Mouse (Mus musculus) kidney, postnatal 0 days (tissue): ENCODE data around the gene Pcnx. TPM values are rescaled to one million over a fixed set of nuclear protein-coding genes. Genes with fewer than 3 reads are reported as not detected.

Source experiments
- ATAC-seq: fragments of 200-750 bp; cut with Nextera tagmentation; replicated peaks from 2 replicates; pipeline ENCODE4 v1.8.0; 2017; ENCODE audit warnings: low read depth, moderate number of reproducible peaks, moderate TSS enrichment, moderate library complexity; ENCODE audit not compliant: low FRiP score
- DNase-seq: peaks from one replicate; pipeline ENCODE4 v3.0.0-alpha.2; 2016; ENCODE audit warnings: low spot score
- H3K27ac ChIP-seq: fragments of 300-500 bp; sonication (generic); 2 replicates; pipeline ENCODE4 v1.5.1; 2014; ENCODE audit warnings: mild to moderate bottlenecking
- H3K27me3 ChIP-seq: fragments of 300-500 bp; sonication (generic); 2 replicates; pipeline ENCODE4 v1.6.1; 2014; ENCODE audit warnings: low read length, mixed read lengths; ENCODE audit not compliant: insufficient read depth
- H3K36me3 ChIP-seq: fragments of 300-500 bp; sonication (generic); 2 replicates; pipeline ENCODE4 v1.6.1; 2014; ENCODE audit warnings: low read length, mixed read lengths; ENCODE audit not compliant: insufficient read depth
- H3K4me1 ChIP-seq: fragments of 300-500 bp; sonication (generic); replicated peaks from 2 replicates; pipeline ENCODE4 v1.6.1; 2014; ENCODE audit warnings: antibody characterized with exemption, low read length, mixed read lengths; ENCODE audit not compliant: insufficient read depth
- H3K4me2 ChIP-seq: fragments of 300-500 bp; sonication (generic); 2 replicates; pipeline ENCODE4 v1.6.1; 2014; ENCODE audit warnings: mild to moderate bottlenecking, low read length, moderate library complexity, mixed read lengths
- H3K4me3 ChIP-seq: fragments of 300-500 bp; sonication (generic); replicated peaks from 2 replicates; pipeline ENCODE4 v1.5.1; 2014; ENCODE audit warnings: low read depth, low read length
- H3K9ac ChIP-seq: fragments of 300-500 bp; sonication (generic); 2 replicates; pipeline ENCODE4 v1.6.1; 2014; ENCODE audit warnings: low read depth, low read length
- H3K9me3 ChIP-seq: fragments of 300-500 bp; sonication (generic); replicated peaks from 2 replicates; pipeline ENCODE4 v1.6.1; 2016; ENCODE audit warnings: low read length, inconsistent platforms, mixed read lengths
- CTCF ChIP-seq: IDR thresholded peaks from 2 replicates; pipeline ENCODE4 v1.5.1; 2016; ENCODE audit warnings: antibody characterized with exemption, low read depth, mild to moderate bottlenecking, moderate library complexity
- WGBS: fragments of 180-500 bp; shearing (Covaris S2); extraction: QIAGEN DNeasy Blood & Tissue Kit; methylation state at CpG from one replicate; pipeline ENCODE4 v1.1.7; 2014; 5-methylcytosine and 5-hydroxymethylcytosine counted together
- polyA plus RNA-seq: library from polyadenylated mRNA; unstranded; fragments of >200 nt; fragmentation: Nextera tagmentation; extraction: Ambion mirVana; gene quantifications from 2 replicates; pipeline ENCODE4 v1.2.1, GENCODE M21; 2015

The Pcnx gene
- polyA plus RNA-seq, 1 experiment from 2014 or later, result 9.2 TPM

- H3K4me2 ChIP-seq, result no peak overlapping the region
- no peak overlapping the region for H3K4me3 ChIP-seq
- H3K9ac ChIP-seq, result no peak overlapping the region
- no peaks in the 10 kb centered on the region for H3K4me1 ChIP-seq
- WGBS, result 25% methylated on average over 4 of the region's 4 CpGs
- 0 out of 2 replicates have a peak, but pooled peaks cover 3% of the 10 kb centered on the region for H3K36me3 ChIP-seq
- ATAC-seq (no peak), DNase-seq (no peak)
- H3K27ac ChIP-seq, result no peak overlapping the region
- TF ChIP-seq CTCF, result no peak
- no peaks in the 10 kb centered on the region for H3K27me3 ChIP-seq
- no peaks in the 10 kb centered on the region for H3K9me3 ChIP-seq
These were observed 48.0 kb downstream of the Pcnx start for GRCm38 (mm10) chr12:81907741-81908357.

- Histone ChIP-seq H3K36me3 (0 out of 2 replicates have a peak, but pooled peaks cover 8% of the 10 kb centered on the region), H3K9me3 (no peaks in the 10 kb centered on the region), H3K27me3 (no peaks in the 10 kb centered on the region), H3K4me3 (no peak overlapping the region), H3K4me2 (no peak overlapping the region), H3K9ac (no peak overlapping the region), H3K27ac (no peak overlapping the region), H3K4me1 (no peaks in the 10 kb centered on the region)
- DNase-seq, result no peak
- no peak for TF ChIP-seq CTCF
- ATAC-seq, result no peak
- WGBS, result 76% methylated on average over 5 of the region's 5 CpGs
These were observed 50.6 kb downstream of the Pcnx start for GRCm38 (mm10) chr12:81910439-81910838.

- H3K4me2 ChIP-seq, result no peak overlapping the region
- H3K36me3 ChIP-seq, result peaks cover 29% of the 10 kb centered on the region
- ATAC-seq (no peak), DNase-seq (peak; percentile 79)
- H3K27ac ChIP-seq, result no peak overlapping the region
- H3K4me1 ChIP-seq, result no peaks in the 10 kb centered on the region
- no peaks in the 10 kb centered on the region for H3K27me3 ChIP-seq
- H3K4me3 ChIP-seq, result no peak overlapping the region
- no peaks in the 10 kb centered on the region for H3K9me3 ChIP-seq
- H3K9ac ChIP-seq, result no peak overlapping the region
- TF ChIP-seq CTCF, result peak; percentile 98
- 53% methylated on average over 2 of the region's 2 CpGs for WGBS
These were observed 55.5 kb downstream of the Pcnx start for GRCm38 (mm10) chr12:81915176-81915950.

GRCm38 (mm10) chr12:81918346-81918745 lies 58.5 kb downstream of the Pcnx start:
- no peak overlapping the region for H3K9ac ChIP-seq
- ATAC-seq (no peak), DNase-seq (no peak)
- H3K4me2 ChIP-seq, result no peak overlapping the region
- no peak overlapping the region for H3K27ac ChIP-seq
- peaks cover 26% of the 10 kb centered on the region for H3K36me3 ChIP-seq
- H3K4me1 ChIP-seq, result no peaks in the 10 kb centered on the region
- no peaks in the 10 kb centered on the region for H3K9me3 ChIP-seq
- H3K27me3 ChIP-seq, result no peaks in the 10 kb centered on the region
- no peak overlapping the region for H3K4me3 ChIP-seq
- 79% methylated on average over 12 of the region's 12 CpGs for WGBS
- TF ChIP-seq CTCF, result no peak

GRCm38 (mm10) chr12:81918886-81919285 lies 59.1 kb downstream of the Pcnx start:
- no peak overlapping the region for H3K4me3 ChIP-seq
- H3K4me2 ChIP-seq, result no peak overlapping the region
- H3K9me3 ChIP-seq, result no peaks in the 10 kb centered on the region
- H3K36me3 ChIP-seq, result peaks cover 24% of the 10 kb centered on the region
- DNase-seq, result no peak
- 94% methylated on average over 14 of the region's 14 CpGs for WGBS
- ATAC-seq, result no peak
- no peak for TF ChIP-seq CTCF
- no peaks in the 10 kb centered on the region for H3K4me1 ChIP-seq
- no peaks in the 10 kb centered on the region for H3K27me3 ChIP-seq
- no peak overlapping the region for H3K9ac ChIP-seq
- H3K27ac ChIP-seq, result no peak overlapping the region

GRCm38 (mm10) chr12:81920027-81920426 lies 60.2 kb downstream of the Pcnx start:
- Histone ChIP-seq H3K9me3 (no peaks in the 10 kb centered on the region), H3K4me1 (no peaks in the 10 kb centered on the region), H3K27ac (no peak overlapping the region), H3K9ac (no peak overlapping the region), H3K36me3 (peaks cover 24% of the 10 kb centered on the region), H3K4me3 (no peak overlapping the region), H3K4me2 (no peak overlapping the region), H3K27me3 (no peaks in the 10 kb centered on the region)
- WGBS, result 78% methylated on average over 10 of the region's 10 CpGs
- DNase-seq (no peak), ATAC-seq (no peak)
- no peak for TF ChIP-seq CTCF
